Mouse (Mus musculus): ENCODE results near the gene Setd1a. TPM values are rescaled to one million over a fixed set of nuclear protein-coding genes. Genes with fewer than 3 reads are reported as not detected.

Gene Setd1a
- polyA plus RNA-seq, 1 experiment = 29.9 TPM

- H3K36me3 ChIP-seq (ENCODE audit: control insufficient read depth, insufficient read depth, low read length) = peaks cover 5% of the 10 kb centered on the region; the same call in 1 of the 2 replicates
- TF ChIP-seq POLR2A (IDR thresholded peaks at IDR 0.05; ENCODE audit: control insufficient read depth, extremely low read depth, insufficient read depth, low read length, poor library complexity) (no peak), CTCF (IDR thresholded peaks at IDR 0.05; ENCODE audit: borderline replicate concordance, control insufficient read depth, extremely low read depth, insufficient read depth, low read length, poor library complexity) (no peak)
- DNase-seq = no peak
- H3K27me3 ChIP-seq (ENCODE audit: control insufficient read depth, insufficient read depth, low read length) = no peaks in the 10 kb centered on the region
- H3K27ac ChIP-seq (ENCODE audit: control insufficient read depth, insufficient read depth, low read length) = no peak overlapping the region
- no peak overlapping the region for H3K4me3 ChIP-seq (ENCODE audit: control insufficient read depth, insufficient read depth, low read length)
- 56% methylated on average over 4 of the region's 4 CpGs for WGBS
- H3K4me1 ChIP-seq (replicated peaks; ENCODE audit: control insufficient read depth, insufficient read depth, low read length) = 0 out of 2 replicates have a peak, but pooled peaks cover 3% of the 10 kb centered on the region
These were observed 12.8 kb upstream of the Setd1a start for GRCm38 (mm10) chr7:127763642-127764041.

GRCm38 (mm10) chr7:127765756-127766155 is 10.7 kb upstream of the Setd1a start:
- no peak for DNase-seq

GRCm38 (mm10) chr7:127766851-127767609 is 9.4 kb upstream of the Setd1a start:
- H3K27me3 ChIP-seq (ENCODE audit: control insufficient read depth, insufficient read depth, low read length) = no peaks in the 10 kb centered on the region
- 90% methylated on average over 17 of the region's 17 CpGs for WGBS
- DNase-seq = no peak
- H3K36me3 ChIP-seq (ENCODE audit: control insufficient read depth, insufficient read depth, low read length) = peaks cover 5% of the 10 kb centered on the region; the same call in 1 of the 2 replicates
- H3K27ac ChIP-seq (ENCODE audit: control insufficient read depth, insufficient read depth, low read length) = no peak overlapping the region
- H3K4me3 ChIP-seq (ENCODE audit: control insufficient read depth, insufficient read depth, low read length) = no peak overlapping the region
- TF ChIP-seq POLR2A (IDR thresholded peaks at IDR 0.05; ENCODE audit: control insufficient read depth, extremely low read depth, insufficient read depth, low read length, poor library complexity) (no peak), CTCF (IDR thresholded peaks at IDR 0.05; ENCODE audit: borderline replicate concordance, control insufficient read depth, extremely low read depth, insufficient read depth, low read length, poor library complexity) (no peak)
- H3K4me1 ChIP-seq (replicated peaks; ENCODE audit: control insufficient read depth, insufficient read depth, low read length) = peaks cover 29% of the 10 kb centered on the region

More at GRCm38 (mm10) chr7:127765756-127766155, 10.7 kb upstream of the Setd1a start:
- WGBS = 94% methylated on average over 2 of the region's 2 CpGs
- H3K27ac ChIP-seq (ENCODE audit: control insufficient read depth, insufficient read depth, low read length) = no peak overlapping the region
- peaks cover 22% of the 10 kb centered on the region for H3K4me1 ChIP-seq (replicated peaks; ENCODE audit: control insufficient read depth, insufficient read depth, low read length)
- peaks cover 5% of the 10 kb centered on the region; the same call in 1 of the 2 replicates for H3K36me3 ChIP-seq (ENCODE audit: control insufficient read depth, insufficient read depth, low read length)
- no peak overlapping the region for H3K4me3 ChIP-seq (ENCODE audit: control insufficient read depth, insufficient read depth, low read length)
- H3K27me3 ChIP-seq (ENCODE audit: control insufficient read depth, insufficient read depth, low read length) = no peaks in the 10 kb centered on the region
- TF ChIP-seq CTCF (IDR thresholded peaks at IDR 0.05; ENCODE audit: borderline replicate concordance, control insufficient read depth, extremely low read depth, insufficient read depth, low read length, poor library complexity) (no peak), POLR2A (IDR thresholded peaks at IDR 0.05; ENCODE audit: control insufficient read depth, extremely low read depth, insufficient read depth, low read length, poor library complexity) (no peak)

- Histone ChIP-seq H3K27ac (ENCODE audit: control insufficient read depth, insufficient read depth, low read length) (no peak overlapping the region), H3K4me1 (replicated peaks; ENCODE audit: control insufficient read depth, insufficient read depth, low read length) (peaks cover 29% of the 10 kb centered on the region), H3K27me3 (ENCODE audit: control insufficient read depth, insufficient read depth, low read length) (no peaks in the 10 kb centered on the region), H3K4me3 (ENCODE audit: control insufficient read depth, insufficient read depth, low read length) (no peak overlapping the region), H3K36me3 (ENCODE audit: control insufficient read depth, insufficient read depth, low read length) (peaks cover 5% of the 10 kb centered on the region; the same call in 1 of the 2 replicates)
- WGBS = 98% methylated on average over 19 of the region's 19 CpGs
- DNase-seq = no peak
- TF ChIP-seq POLR2A (IDR thresholded peaks at IDR 0.05; ENCODE audit: control insufficient read depth, extremely low read depth, insufficient read depth, low read length, poor library complexity) = no peak
- TF ChIP-seq CTCF (IDR thresholded peaks at IDR 0.05; ENCODE audit: borderline replicate concordance, control insufficient read depth, extremely low read depth, insufficient read depth, low read length, poor library complexity) = no peak
These were observed 8.7 kb upstream of the Setd1a start for GRCm38 (mm10) chr7:127767671-127768345.

GRCm38 (mm10) chr7:127768346-127768996 is 8.0 kb upstream of the Setd1a start:
- peak; percentile 36 for DNase-seq
- Histone ChIP-seq H3K4me3 (ENCODE audit: control insufficient read depth, insufficient read depth, low read length) (no peak overlapping the region), H3K36me3 (ENCODE audit: control insufficient read depth, insufficient read depth, low read length) (peaks cover 2% of the 10 kb centered on the region; the same call in 1 of the 2 replicates), H3K27me3 (ENCODE audit: control insufficient read depth, insufficient read depth, low read length) (no peaks in the 10 kb centered on the region), H3K4me1 (replicated peaks; ENCODE audit: control insufficient read depth, insufficient read depth, low read length) (peaks cover 29% of the 10 kb centered on the region), H3K27ac (ENCODE audit: control insufficient read depth, insufficient read depth, low read length) (no peak overlapping the region)
- TF ChIP-seq POLR2A (IDR thresholded peaks at IDR 0.05; ENCODE audit: control insufficient read depth, extremely low read depth, insufficient read depth, low read length, poor library complexity) (no peak), CTCF (IDR thresholded peaks at IDR 0.05; ENCODE audit: borderline replicate concordance, control insufficient read depth, extremely low read depth, insufficient read depth, low read length, poor library complexity) (no peak)
- WGBS = 74% methylated on average over 13 of the region's 13 CpGs

GRCm38 (mm10) chr7:127768997-127769593 is 7.4 kb upstream of the Setd1a start:
- peak; percentile 49 for DNase-seq
- TF ChIP-seq CTCF (IDR thresholded peaks at IDR 0.05; ENCODE audit: borderline replicate concordance, control insufficient read depth, extremely low read depth, insufficient read depth, low read length, poor library complexity) = no peak
- no peak for TF ChIP-seq POLR2A (IDR thresholded peaks at IDR 0.05; ENCODE audit: control insufficient read depth, extremely low read depth, insufficient read depth, low read length, poor library complexity)
- WGBS = under 1% methylated on average over 16 of the region's 16 CpGs
- peak overlapping the region; percentile 42; the same call in 1 of the 2 replicates for H3K27ac ChIP-seq (ENCODE audit: control insufficient read depth, insufficient read depth, low read length)
- peaks cover 29% of the 10 kb centered on the region for H3K4me1 ChIP-seq (replicated peaks; ENCODE audit: control insufficient read depth, insufficient read depth, low read length)
- H3K36me3 ChIP-seq (ENCODE audit: control insufficient read depth, insufficient read depth, low read length) = no peaks in the 10 kb centered on the region
- H3K4me3 ChIP-seq (ENCODE audit: control insufficient read depth, insufficient read depth, low read length) = peak overlapping the region; percentile 83
- no peaks in the 10 kb centered on the region for H3K27me3 ChIP-seq (ENCODE audit: control insufficient read depth, insufficient read depth, low read length)

Data from thymus, adult 2 months (tissue).